Mouse (Mus musculus) thymus, adult 18-20 months (tissue): ENCODE results near the gene Ahcy.
"Not testable (repeated sequence)": the region's sequence is repeated elsewhere in the genome, so short reads cannot be mapped to it uniquely, and the experiment has no call there.

ENCODE experiments used
- DNase-seq, 2 experiments: peaks; one replicate each; pipeline ENCODE4 v3.0.0; 2022; ENCODE audit warnings: mixed read lengths in 2 of 2

The Ahcy gene

GRCm38 (mm10) chr2:155018762-155019641 lies 55.3 kb downstream of the Ahcy start:
- DNase-seq, result peak; percentile 42 to 49

GRCm38 (mm10) chr2:155018251-155018755 lies 56.0 kb downstream of the Ahcy start, which contains the start of gene Gm14226:
Gene Gm14226, plus strand, starts transcription at chr2:155018266.
- not testable (repeated sequence) for DNase-seq

- not testable (repeated sequence) for DNase-seq
Measured at GRCm38 (mm10) chr2:155016751-155017150, 57.5 kb downstream of the Ahcy start.

- no peak for DNase-seq
Measured at GRCm38 (mm10) chr2:155012991-155013390, 61.3 kb downstream of the Ahcy start.

GRCm38 (mm10) chr2:155011086-155011656 lies 63.1 kb downstream of the Ahcy start:
- DNase-seq, result peak; percentile 9 to 46
